Mouse (Mus musculus) ovary, postnatal 14 days (tissue): ENCODE data around the gene Zfp12.

Source experiments
- DNase-seq: peaks from one replicate; pipeline ENCODE4 v3.0.0; 2022; ENCODE audit warnings: low spot score

Gene Zfp12

GRCm38 (mm10) chr5:143266794-143267193, 31.8 kb downstream of the Zfp12 start:
- DNase-seq = no peak

- DNase-seq = no peak
Measured at GRCm38 (mm10) chr5:143268985-143269362, 34.0 kb downstream of the Zfp12 start.

- DNase-seq = peak; percentile 62
Measured at GRCm38 (mm10) chr5:143269363-143270150, 34.6 kb downstream of the Zfp12 start, which contains the start of gene Zfp316. Zfp316 (minus strand) TSS chr5:143270022.

GRCm38 (mm10) chr5:143270151-143270519, 35.2 kb downstream of the Zfp12 start:
- no peak for DNase-seq

- no peak for DNase-seq
Measured at GRCm38 (mm10) chr5:143271642-143272041, 36.7 kb downstream of the Zfp12 start.

- DNase-seq = no peak
Measured at GRCm38 (mm10) chr5:143272108-143272507, 37.1 kb downstream of the Zfp12 start.

GRCm38 (mm10) chr5:143272540-143273330, 37.8 kb downstream of the Zfp12 start:
- DNase-seq = no peak

GRCm38 (mm10) chr5:143275761-143276160, 40.8 kb downstream of the Zfp12 start:
- DNase-seq = no peak

- DNase-seq = no peak
Measured at GRCm38 (mm10) chr5:143279247-143279646, 44.3 kb downstream of the Zfp12 start.

- DNase-seq = no peak
Measured at GRCm38 (mm10) chr5:143284762-143285161, 49.8 kb downstream of the Zfp12 start.

GRCm38 (mm10) chr5:143287774-143288328, 52.9 kb downstream of the Zfp12 start:
- no peak for DNase-seq

- no peak for DNase-seq
Measured at GRCm38 (mm10) chr5:143288378-143288911, 53.5 kb downstream of the Zfp12 start.

- DNase-seq = no peak
Measured at GRCm38 (mm10) chr5:143289299-143289698, 54.3 kb downstream of the Zfp12 start.

GRCm38 (mm10) chr5:143292879-143293278, 57.9 kb downstream of the Zfp12 start:
- DNase-seq = no peak

- no peak for DNase-seq
Measured at GRCm38 (mm10) chr5:143293404-143293803, 58.4 kb downstream of the Zfp12 start, which contains the start of gene Zfp853. Zfp853 (minus strand) TSS chr5:143293623.

GRCm38 (mm10) chr5:143294862-143295261, 59.9 kb downstream of the Zfp12 start:
- DNase-seq = no peak

GRCm38 (mm10) chr5:143295330-143295729, 60.4 kb downstream of the Zfp12 start:
- DNase-seq = no peak

GRCm38 (mm10) chr5:143297986-143298385, 63.0 kb downstream of the Zfp12 start:
- DNase-seq = no peak

- no peak for DNase-seq
Measured at GRCm38 (mm10) chr5:143298391-143298790, 63.4 kb downstream of the Zfp12 start.
